Mouse (Mus musculus): ENCODE results near the gene Cd37. TPM values are rescaled to one million over a fixed set of nuclear protein-coding genes. Genes with fewer than 3 reads are reported as not detected.
A peak's percentile ranks its signal among the peaks of the same experiment; 100 is the strongest.

Gene Cd37
- polyA plus RNA-seq, 2 experiments: 3.7 to 4.9 TPM

DNA sequence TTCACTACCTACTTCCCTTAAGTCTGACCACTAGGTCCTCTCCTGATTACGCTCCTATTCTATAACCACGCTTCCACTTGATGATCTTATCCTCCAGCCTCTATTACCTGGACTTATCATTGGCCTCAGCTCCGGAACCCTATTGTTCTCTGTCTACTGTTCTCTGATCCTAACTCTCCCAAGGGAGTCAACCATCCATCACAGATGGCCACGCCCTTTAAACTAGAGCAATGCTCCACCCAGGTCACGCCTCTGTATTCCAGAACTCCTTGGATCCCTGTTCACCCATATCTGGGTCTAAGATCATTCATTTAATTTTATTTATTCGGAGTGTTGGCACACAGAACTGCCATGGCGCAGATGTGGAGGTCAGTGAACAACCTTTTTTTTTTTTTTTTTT is 26.6 kb downstream of the Cd37 start:
- Histone ChIP-seq H3K4me3 (replicated peaks; ENCODE audit: low read length) (no peak overlapping the region), H3K4me1 (ENCODE audit: control insufficient read depth, insufficient read depth, low read length) (peaks cover 16% of the 10 kb centered on the region; the same call in 1 of the 2 replicates), H3K9me3 (ENCODE audit: control insufficient read depth, low read length) (no peaks in the 10 kb centered on the region), H3K4me2 (replicated peaks; ENCODE audit: low read depth, low read length, severe bottlenecking) (no peak overlapping the region), H3K27ac (replicated peaks; ENCODE audit: low read depth, low read length) (no peak overlapping the region), H3K36me3 (ENCODE audit: control insufficient read depth, insufficient read depth, low read length) (no peaks in the 10 kb centered on the region), H3K27me3 (ENCODE audit: control insufficient read depth, insufficient read depth, low read length) (peaks cover 13% of the 10 kb centered on the region), H3K9ac (ENCODE audit: low read depth, low read length, severe bottlenecking) (no peak overlapping the region)
- no peak for DNase-seq (ENCODE audit: low spot score)
- 71% methylated on average over 7 of the region's 7 CpGs for WGBS
- no peak for TF ChIP-seq POLR2A (IDR thresholded peaks at IDR 0.05; ENCODE audit: borderline replicate concordance, extremely low read depth, insufficient read depth, insufficient read length)
- no peak for ATAC-seq (ENCODE audit: low FRiP score, low read depth)

DNA sequence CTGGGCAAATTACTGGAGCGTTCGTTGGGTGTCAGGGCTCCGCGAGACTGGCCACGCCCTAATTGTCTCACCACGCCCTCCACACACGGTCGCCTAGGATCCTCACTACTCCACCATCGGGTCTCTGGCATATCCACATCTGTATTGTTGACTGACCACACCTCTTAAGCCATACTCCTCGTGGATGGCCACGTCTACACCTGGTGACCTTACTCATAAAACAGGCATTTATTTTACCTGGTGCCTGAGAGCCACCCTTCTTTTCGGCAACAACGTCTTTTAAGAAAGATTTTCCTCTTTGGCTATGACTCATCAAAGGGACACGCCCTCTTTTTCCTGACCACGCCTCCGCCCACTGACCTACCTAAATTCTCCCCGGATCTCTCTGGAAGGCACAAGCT is 27.1 kb downstream of the Cd37 start, which contains the start of gene Dkkl1:
Gene Dkkl1 (minus strand): TSS at position 297 of the 401 bp plus-strand sequence.
- Histone ChIP-seq H3K27ac (replicated peaks; ENCODE audit: low read depth, low read length) (no peak within 1 kb of the TSS), H3K27me3 (ENCODE audit: control insufficient read depth, insufficient read depth, low read length) (peaks cover 13% of the 10 kb centered on the region), H3K4me2 (replicated peaks; ENCODE audit: low read depth, low read length, severe bottlenecking) (peak within 1 kb of the TSS; percentile 34), H3K36me3 (ENCODE audit: control insufficient read depth, insufficient read depth, low read length) (no peaks in the 10 kb centered on the region), H3K9ac (ENCODE audit: low read depth, low read length, severe bottlenecking) (no peak within 1 kb of the TSS), H3K4me3 (replicated peaks; ENCODE audit: low read length) (0 out of 2 replicates have a peak within 1 kb of the TSS, but pooled peaks have one; percentile 8), H3K4me1 (ENCODE audit: control insufficient read depth, insufficient read depth, low read length) (peaks cover 11% of the 10 kb centered on the region; the same call in 1 of the 2 replicates), H3K9me3 (ENCODE audit: control insufficient read depth, low read length) (no peaks in the 10 kb centered on the region)
- 4% methylated on average over 17 of the region's 17 CpGs for WGBS
- ATAC-seq (ENCODE audit: low FRiP score, low read depth) (no peak), DNase-seq (ENCODE audit: low spot score) (no peak)
- TF ChIP-seq POLR2A (IDR thresholded peaks at IDR 0.05; ENCODE audit: borderline replicate concordance, extremely low read depth, insufficient read depth, insufficient read length): no peak

DNA sequence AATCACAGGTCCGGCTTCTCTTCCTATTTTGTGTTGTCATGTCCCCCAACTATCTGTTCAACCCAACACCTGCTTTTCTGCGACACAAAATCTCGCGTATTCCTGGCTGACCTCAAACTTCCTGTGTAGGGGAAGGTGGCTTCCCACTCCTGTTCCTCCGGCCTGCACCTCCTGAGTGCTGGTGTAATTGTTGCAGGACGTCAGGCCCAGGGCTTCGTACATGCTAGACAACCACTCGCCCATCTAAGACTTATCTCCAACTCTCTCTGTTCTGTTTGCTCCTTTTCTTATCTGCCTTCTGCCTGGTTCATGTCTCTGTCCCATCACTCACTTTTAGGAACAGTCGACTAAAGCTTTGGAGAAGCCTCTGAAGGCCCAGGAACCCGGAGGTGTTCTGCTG is 27.8 kb downstream of the Cd37 start:
- no peaks in the 10 kb centered on the region for H3K9me3 ChIP-seq (ENCODE audit: control insufficient read depth, low read length)
- H3K27ac ChIP-seq (replicated peaks; ENCODE audit: low read depth, low read length): no peak overlapping the region
- DNase-seq (ENCODE audit: low spot score): no peak
- WGBS: 66% methylated on average over 10 of the region's 10 CpGs
- H3K4me1 ChIP-seq (ENCODE audit: control insufficient read depth, insufficient read depth, low read length): 0 out of 2 replicates have a peak, but pooled peaks cover 9% of the 10 kb centered on the region
- no peak overlapping the region for H3K4me2 ChIP-seq (replicated peaks; ENCODE audit: low read depth, low read length, severe bottlenecking)
- no peak for TF ChIP-seq POLR2A (IDR thresholded peaks at IDR 0.05; ENCODE audit: borderline replicate concordance, extremely low read depth, insufficient read depth, insufficient read length)
- ATAC-seq (ENCODE audit: low FRiP score, low read depth): no peak
- no peaks in the 10 kb centered on the region for H3K36me3 ChIP-seq (ENCODE audit: control insufficient read depth, insufficient read depth, low read length)
- no peak overlapping the region for H3K9ac ChIP-seq (ENCODE audit: low read depth, low read length, severe bottlenecking)
- H3K27me3 ChIP-seq (ENCODE audit: control insufficient read depth, insufficient read depth, low read length): peaks cover 13% of the 10 kb centered on the region
- H3K4me3 ChIP-seq (replicated peaks; ENCODE audit: low read length): no peak overlapping the region

GRCm38 (mm10) chr7:45208260-45208659 is 30.7 kb downstream of the Cd37 start:
- Histone ChIP-seq H3K9me3 (ENCODE audit: control insufficient read depth, low read length) (no peaks in the 10 kb centered on the region), H3K36me3 (ENCODE audit: control insufficient read depth, insufficient read depth, low read length) (no peaks in the 10 kb centered on the region), H3K4me2 (replicated peaks; ENCODE audit: low read depth, low read length, severe bottlenecking) (no peak overlapping the region), H3K4me3 (replicated peaks; ENCODE audit: low read length) (no peak overlapping the region), H3K9ac (ENCODE audit: low read depth, low read length, severe bottlenecking) (no peak overlapping the region), H3K27ac (replicated peaks; ENCODE audit: low read depth, low read length) (no peak overlapping the region), H3K27me3 (ENCODE audit: control insufficient read depth, insufficient read depth, low read length) (peaks cover 13% of the 10 kb centered on the region), H3K4me1 (ENCODE audit: control insufficient read depth, insufficient read depth, low read length) (0 out of 2 replicates have a peak, but pooled peaks cover 7% of the 10 kb centered on the region)
- no peak for DNase-seq (ENCODE audit: low spot score)
- TF ChIP-seq POLR2A (IDR thresholded peaks at IDR 0.05; ENCODE audit: borderline replicate concordance, extremely low read depth, insufficient read depth, insufficient read length): no peak
- 76% methylated on average over 6 of the region's 6 CpGs for WGBS
- ATAC-seq (ENCODE audit: low FRiP score, low read depth): no peak

DNA sequence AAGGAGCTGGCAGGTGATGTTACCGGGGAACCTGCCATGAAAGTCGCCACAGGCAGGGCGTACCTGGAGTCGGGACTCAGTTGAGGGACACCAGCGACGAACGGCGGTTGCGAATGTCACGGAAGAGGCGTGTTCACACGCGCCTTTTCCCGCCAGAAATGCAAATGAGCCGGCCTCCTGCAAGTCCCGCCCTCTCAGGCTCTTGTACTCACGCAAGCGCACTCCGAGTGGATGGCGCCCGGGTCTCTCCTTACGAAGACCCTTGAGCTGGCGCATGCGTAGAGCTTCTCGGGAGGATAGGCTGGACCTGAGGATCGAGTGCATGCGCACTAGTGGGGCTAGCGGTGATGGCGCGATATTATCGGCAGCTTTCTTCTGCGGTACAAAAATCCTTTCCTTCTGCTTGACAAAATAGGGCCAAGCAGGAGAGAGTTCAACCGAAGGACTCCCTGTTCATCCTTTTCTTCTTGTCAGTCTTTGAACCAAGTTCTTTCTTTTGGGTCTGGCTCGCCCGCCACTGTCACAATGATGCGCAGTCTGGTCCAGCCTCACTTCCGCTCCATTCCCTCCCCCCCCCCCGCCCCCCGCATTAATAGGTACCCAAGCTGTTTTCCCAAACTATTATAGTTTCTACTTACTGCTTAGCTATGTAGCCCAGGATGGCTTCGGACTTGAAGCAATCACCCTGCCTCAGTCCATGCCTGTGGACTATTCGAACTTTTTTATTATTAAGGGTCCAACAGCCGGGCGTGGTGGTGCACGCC is 34.4 kb downstream of the Cd37 start, which contains the start of gene Ccdc155:
Gene Ccdc155 (minus strand): TSS at position 513 of the 764 bp plus-strand sequence.
- WGBS: 8% methylated on average over 43 of the region's 44 CpGs

More for the DNA sequence above, 34.4 kb downstream of the Cd37 start, which contains the start of gene Ccdc155:
- no peaks in the 10 kb centered on the region for H3K27me3 ChIP-seq (ENCODE audit: control insufficient read depth, insufficient read depth, low read length)
- H3K27ac ChIP-seq (replicated peaks; ENCODE audit: low read depth, low read length): no peak within 1 kb of the TSS
- TF ChIP-seq POLR2A (IDR thresholded peaks at IDR 0.05; ENCODE audit: borderline replicate concordance, extremely low read depth, insufficient read depth, insufficient read length): peak; percentile 42; the same call in 1 of the 2 replicates
- H3K36me3 ChIP-seq (ENCODE audit: control insufficient read depth, insufficient read depth, low read length): no peaks in the 10 kb centered on the region
- no peaks in the 10 kb centered on the region for H3K9me3 ChIP-seq (ENCODE audit: control insufficient read depth, low read length)
- peak within 1 kb of the TSS; percentile 52 for H3K9ac ChIP-seq (ENCODE audit: low read depth, low read length, severe bottlenecking)
- peak within 1 kb of the TSS; percentile 47 for H3K4me3 ChIP-seq (replicated peaks; ENCODE audit: low read length)
- ATAC-seq (ENCODE audit: low FRiP score, low read depth) (peak; percentile 98), DNase-seq (ENCODE audit: low spot score) (peak; percentile 96)
- no peaks in the 10 kb centered on the region for H3K4me1 ChIP-seq (ENCODE audit: control insufficient read depth, insufficient read depth, low read length)
- H3K4me2 ChIP-seq (replicated peaks; ENCODE audit: low read depth, low read length, severe bottlenecking): peak within 1 kb of the TSS; percentile 50

Data from limb, embryonic 14.5 days (tissue).